Mouse (Mus musculus) kidney, postnatal 10 days (tissue): Measurements from ENCODE around the gene Mmp9.

Source experiments
- DNase-seq: peaks from one replicate; pipeline ENCODE4 v3.0.0; 2021; ENCODE audit warnings: mixed read lengths

Mmp9 gene

GRCm38 (mm10) chr2:164956195-164956594, 15.6 kb downstream of the Mmp9 start:
- no peak for DNase-seq

- no peak for DNase-seq
These were observed 17.2 kb downstream of the Mmp9 start for GRCm38 (mm10) chr2:164957548-164958315.

- DNase-seq, result peak; percentile 78
These were observed 20.3 kb downstream of the Mmp9 start, which contains the start of gene Slc12a5 for GRCm38 (mm10) chr2:164960716-164961441. Slc12a5 (plus strand) TSS chr2:164960802.

GRCm38 (mm10) chr2:164961506-164962182, 21.1 kb downstream of the Mmp9 start:
- DNase-seq, result peak; percentile 84

GRCm38 (mm10) chr2:164962183-164962580, 21.6 kb downstream of the Mmp9 start:
- DNase-seq, result no peak

- DNase-seq, result no peak
These were observed 23.8 kb downstream of the Mmp9 start for GRCm38 (mm10) chr2:164964242-164964894.

GRCm38 (mm10) chr2:164964981-164965380, 24.4 kb downstream of the Mmp9 start:
- no peak for DNase-seq

GRCm38 (mm10) chr2:164966381-164966780, 25.8 kb downstream of the Mmp9 start:
- DNase-seq, result peak; percentile 76

- DNase-seq, result no peak
These were observed 26.6 kb downstream of the Mmp9 start for GRCm38 (mm10) chr2:164967193-164967592.

- no peak for DNase-seq
These were observed 27.3 kb downstream of the Mmp9 start for GRCm38 (mm10) chr2:164967761-164968440.

- peak; percentile 90 for DNase-seq
These were observed 27.9 kb downstream of the Mmp9 start for GRCm38 (mm10) chr2:164968451-164968851.

- no peak for DNase-seq
These were observed 28.8 kb downstream of the Mmp9 start for GRCm38 (mm10) chr2:164969348-164969781.

- DNase-seq, result peak; percentile 20
These were observed 30.1 kb downstream of the Mmp9 start for GRCm38 (mm10) chr2:164970631-164971196.

GRCm38 (mm10) chr2:164972646-164973045, 32.1 kb downstream of the Mmp9 start:
- DNase-seq, result no peak

GRCm38 (mm10) chr2:164975611-164976010, 35.0 kb downstream of the Mmp9 start:
- no peak for DNase-seq

GRCm38 (mm10) chr2:164979749-164980148, 39.2 kb downstream of the Mmp9 start:
- peak; percentile 88 for DNase-seq

GRCm38 (mm10) chr2:164985962-164986361, 45.4 kb downstream of the Mmp9 start:
- DNase-seq, result no peak

- no peak for DNase-seq
These were observed 45.9 kb downstream of the Mmp9 start for GRCm38 (mm10) chr2:164986371-164987027.

GRCm38 (mm10) chr2:164988777-164989176, 48.2 kb downstream of the Mmp9 start:
- DNase-seq, result peak; percentile 47

GRCm38 (mm10) chr2:164991111-164991510, 50.5 kb downstream of the Mmp9 start:
- DNase-seq, result no peak

- no peak for DNase-seq
These were observed 51.2 kb downstream of the Mmp9 start for GRCm38 (mm10) chr2:164991808-164992207.
